Mouse (Mus musculus): ENCODE measurements around the gene Rgn. TPM values are rescaled to one million over a fixed set of nuclear protein-coding genes. Genes with fewer than 3 reads are reported as not detected.

Rgn gene
- polyA plus RNA-seq (2012; rRNA removed): not detected in 2 replicates

GRCm38 (mm10) chrX:20549532-20549931 is at the start of gene Rgn:
Rgn (plus strand) TSS chrX:20549787.

Other genes starting within 250 kb of the Rgn start
- gene Rp2, start 185.3 kb upstream of the Rgn start, polyA plus RNA-seq (2012; rRNA removed): 0.90 and 1.5 TPM in 2 replicates
- 0.03 and 0.16 TPM in 2 replicates for gene Jade3, start 124.1 kb upstream of the Rgn start, polyA plus RNA-seq (2012; rRNA removed)
- gene Rbm10, start 67.7 kb downstream of the Rgn start, polyA plus RNA-seq (2012; rRNA removed): 21.4 and 28.5 TPM in 2 replicates
- 39.1 and 42.1 TPM in 2 replicates for gene Ndufb11, start 67.8 kb downstream of the Rgn start, polyA plus RNA-seq (2012; rRNA removed)
- 149 and 172 TPM in 2 replicates for gene Uba1, start 108.5 kb downstream of the Rgn start, polyA plus RNA-seq (2012; rRNA removed)
- gene Cdk16, start 138.2 kb downstream of the Rgn start, polyA plus RNA-seq (2012; rRNA removed): 62.6 and 72.1 TPM in 2 replicates
- 0.73 and 1.5 TPM in 2 replicates for gene Usp11, start 154.1 kb downstream of the Rgn start, polyA plus RNA-seq (2012; rRNA removed)
- gene Araf, start 248.0 kb downstream of the Rgn start, polyA plus RNA-seq (2012; rRNA removed): 76.0 and 84.0 TPM in 2 replicates